Mouse (Mus musculus) spleen, postnatal 10 days (tissue): Measurements from ENCODE around the gene Olfr810.

Experiments
- DNase-seq, 2 experiments: peaks; one replicate each; pipeline ENCODE4 v3.0.0; 2021 to 2022; ENCODE audit warnings: low spot score in 2 of 2

Olfr810 gene

DNA sequence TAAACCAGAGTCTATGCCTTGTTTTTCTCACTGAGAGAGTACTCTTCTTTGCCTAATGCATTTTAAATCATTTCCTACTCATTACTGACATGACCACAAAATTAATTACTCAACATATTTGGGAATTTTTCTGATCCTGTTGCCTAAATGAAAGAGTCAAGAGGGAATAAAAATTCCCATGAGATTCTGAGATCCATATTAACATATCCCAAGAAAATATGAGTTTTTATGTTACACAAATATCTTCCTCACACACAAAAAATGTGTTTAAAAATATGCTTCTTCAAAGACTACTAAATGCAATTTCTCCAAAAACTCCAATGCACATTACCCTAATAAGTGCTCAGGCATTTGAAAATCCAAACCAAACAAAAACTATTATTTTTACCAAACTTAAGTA, at the start of gene Olfr810:
Gene Olfr810, minus strand, starts transcription at position 101 of the 400 bp plus-strand sequence.
- no peak for DNase-seq

DNA sequence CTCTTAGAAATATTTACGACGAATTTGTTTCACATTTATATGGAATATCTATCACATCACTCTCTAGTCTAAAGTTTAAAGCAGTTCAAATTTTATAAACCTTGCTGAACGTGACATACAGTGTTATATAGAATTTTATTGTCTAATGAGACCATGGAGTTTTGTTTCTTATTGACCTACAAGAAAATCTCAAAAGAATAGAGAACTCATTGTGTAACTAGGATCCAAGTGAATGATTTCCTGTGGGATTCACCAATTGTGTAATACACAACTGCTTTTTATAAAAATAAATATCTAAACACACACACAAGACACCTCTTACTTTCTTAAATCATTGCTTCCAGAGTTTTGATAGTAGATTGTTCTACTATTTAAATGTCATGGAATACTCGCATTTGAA, 9.6 kb upstream of the Olfr810 start, which contains the start of gene Olfr811:
Gene Olfr811, minus strand, starts transcription at position 101 of the 400 bp plus-strand sequence.
- DNase-seq, result no peak

GRCm38 (mm10) chr10:129778123-129778522, 16.6 kb downstream of the Olfr810 start:
- no peak for DNase-seq

GRCm38 (mm10) chr10:129774338-129774737, 20.4 kb downstream of the Olfr810 start, which contains the start of gene Olfr809:
TSS of gene Olfr809 (plus strand) at chr10:129774638.
- no peak for DNase-seq

- no peak for DNase-seq
Measured at GRCm38 (mm10) chr10:129765182-129765581, 29.5 kb downstream of the Olfr810 start, which contains the start of gene Olfr808. TSS of gene Olfr808 (plus strand) at chr10:129765482.

GRCm38 (mm10) chr10:129757693-129758092, 37.0 kb downstream of the Olfr810 start, which contains the start of gene Olfr807:
TSS of gene Olfr807 (minus strand) at chr10:129757793.
- DNase-seq, result no peak

DNA sequence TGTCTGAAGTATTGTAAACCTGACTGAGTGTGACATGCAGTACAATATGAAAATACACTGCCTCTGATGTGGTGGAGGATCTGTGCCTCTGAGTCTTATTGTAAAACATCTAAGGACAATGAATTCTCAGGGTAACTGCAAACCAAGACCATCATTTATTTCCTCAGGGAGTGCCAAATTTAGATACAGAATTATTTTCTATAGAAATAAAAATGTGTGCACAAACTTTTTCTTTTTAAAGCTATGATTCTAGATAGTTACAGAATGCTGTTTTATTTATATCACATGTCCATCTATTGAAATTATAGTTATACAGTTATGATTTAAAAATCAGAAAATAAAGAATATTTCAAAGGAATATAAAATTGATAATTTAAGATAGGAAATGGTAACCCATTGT, 52.9 kb downstream of the Olfr810 start, which contains the start of gene Olfr806:
Gene Olfr806, minus strand, starts transcription at position 101 of the 400 bp plus-strand sequence.
- no peak for DNase-seq
